Comparison of ENCODE assay signal across 28 mouse cellular contexts in the genomic region with DNA sequence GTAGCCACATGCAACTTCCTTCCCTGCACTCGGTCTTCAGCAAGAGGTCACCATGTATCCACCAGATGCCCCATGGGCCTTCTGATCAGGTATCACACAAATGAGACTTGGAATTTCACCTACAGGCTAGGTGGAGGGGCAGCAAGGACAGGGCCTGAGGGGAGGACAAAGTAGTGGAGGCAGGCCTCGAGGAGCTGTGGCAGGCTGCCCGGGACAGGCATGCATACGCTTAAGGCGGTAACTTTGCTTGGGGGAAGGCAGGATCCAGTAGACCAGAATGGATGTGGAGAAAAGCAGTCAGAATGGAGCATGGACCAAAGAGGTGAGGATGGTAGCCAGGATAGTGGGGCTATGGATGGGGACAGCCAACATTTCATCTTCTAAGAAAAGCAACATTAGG. TPM values are rescaled to one million over a fixed set of nuclear protein-coding genes. Genes with fewer than 3 reads are reported as not detected.
DNase-seq lines count a peak whose midpoint lies in the region; ATAC-seq lines count a peak whose summit lies in the region.
"Had no signal": no experiment of that assay in that cellular context is flagged by ENCODE, and none has a peak within 500 bp of the region (broad histone marks: within the 10 kb centered on the region; RNA-seq: fewer than 3 reads in every experiment).

No protein-coding gene starts in this region.

- H3K4me3 ChIP-seq in heart, embryonic 10.5 days, result no peak overlapping the region
- H3K4me3 ChIP-seq in heart, embryonic 11.5 days (ENCODE audit: low read depth, low read length), result no peak overlapping the region
- H3K4me3 ChIP-seq in kidney, embryonic 16.5 days (ENCODE audit: low read length), result no peak overlapping the region
- H3K4me3 ChIP-seq in megakaryocyte, embryonic 14.5 days (replicated peaks), result peak overlapping the region; percentile 54
- no peak overlapping the region for H3K4me3 ChIP-seq in stomach, embryonic 16.5 days (replicated peaks; ENCODE audit: low read length)
- no peak overlapping the region for H3K4me3 ChIP-seq in forebrain, embryonic 12.5 days (replicated peaks)
- H3K4me3 ChIP-seq: gastrocnemius, adult 2 months; left cerebral cortex, adult 2 months; liver, embryonic 15.5 days; myocyte; stomach, embryonic 15.5 days had no signal

- no peak overlapping the region for H3K4me2 ChIP-seq in heart, embryonic 11.5 days
- no peak overlapping the region for H3K4me2 ChIP-seq in kidney, embryonic 16.5 days (replicated peaks; ENCODE audit: low read depth, low read length)
- no peak overlapping the region for H3K4me2 ChIP-seq in stomach, embryonic 16.5 days (ENCODE audit: low read depth, low read length)
- no peak overlapping the region for H3K4me2 ChIP-seq in forebrain, embryonic 12.5 days
- H3K4me2 ChIP-seq: liver, embryonic 15.5 days; stomach, embryonic 15.5 days had no signal

- H3K36me3 ChIP-seq in heart, embryonic 10.5 days, result peaks cover 8% of the 10 kb centered on the region
- H3K36me3 ChIP-seq in heart, embryonic 11.5 days (ENCODE audit: control insufficient read depth, insufficient read depth, low read length), result no peaks in the 10 kb centered on the region
- H3K36me3 ChIP-seq in kidney, embryonic 16.5 days (ENCODE audit: insufficient read depth, low read length), result peaks cover 6% of the 10 kb centered on the region; the same call in 1 of the 2 replicates
- H3K36me3 ChIP-seq in megakaryocyte, embryonic 14.5 days (replicated peaks; ENCODE audit: low read length), result peaks cover 18% of the 10 kb centered on the region
- H3K36me3 ChIP-seq in stomach, embryonic 16.5 days (ENCODE audit: control insufficient read depth, insufficient read depth, low read length), result no peaks in the 10 kb centered on the region
- peaks cover 4% of the 10 kb centered on the region; the same call in 1 of the 2 replicates for H3K36me3 ChIP-seq in forebrain, embryonic 12.5 days (replicated peaks)
- H3K36me3 ChIP-seq: stomach, embryonic 15.5 days had no signal

- WGBS in heart, embryonic 10.5 days, result 83% methylated on average over 5 of the region's 5 CpGs
- WGBS in heart, embryonic 11.5 days (ENCODE audit: insufficient replicate concordance), result 81% methylated on average over 5 of the region's 5 CpGs
- WGBS in kidney, embryonic 16.5 days, result 64% methylated on average over 5 of the region's 5 CpGs
- 65% methylated on average over 5 of the region's 5 CpGs for WGBS in stomach, embryonic 16.5 days
- 71% methylated on average over 5 of the region's 5 CpGs for WGBS in forebrain, embryonic 12.5 days

- no peaks in the 10 kb centered on the region for H3K9me3 ChIP-seq in heart, embryonic 10.5 days
- no peaks in the 10 kb centered on the region for H3K9me3 ChIP-seq in heart, embryonic 11.5 days (replicated peaks; ENCODE audit: control insufficient read depth, low read length)
- H3K9me3 ChIP-seq in kidney, embryonic 16.5 days (ENCODE audit: low read length), result no peaks in the 10 kb centered on the region
- H3K9me3 ChIP-seq in megakaryocyte, embryonic 14.5 days, result peaks cover 3% of the 10 kb centered on the region; the same call in 1 of the 2 replicates
- H3K9me3 ChIP-seq in stomach, embryonic 16.5 days (replicated peaks; ENCODE audit: control insufficient read depth, low read length), result no peaks in the 10 kb centered on the region
- no peaks in the 10 kb centered on the region for H3K9me3 ChIP-seq in forebrain, embryonic 12.5 days
- H3K9me3 ChIP-seq: liver, embryonic 15.5 days; stomach, embryonic 15.5 days had no signal

- peak overlapping the region; percentile 43; the same call in 1 of the 2 replicates for H3K27ac ChIP-seq in heart, embryonic 10.5 days
- no peak overlapping the region for H3K27ac ChIP-seq in heart, embryonic 11.5 days (ENCODE audit: low read depth, low read length)
- H3K27ac ChIP-seq in kidney, embryonic 16.5 days (ENCODE audit: low read length), result 0 out of 2 replicates have a peak overlapping the region, but pooled peaks have one; percentile 17
- peak overlapping the region; percentile 43; the same call in 1 of the 2 replicates for H3K27ac ChIP-seq in stomach, embryonic 16.5 days (ENCODE audit: low read length)
- no peak overlapping the region for H3K27ac ChIP-seq in forebrain, embryonic 12.5 days
- H3K27ac ChIP-seq: gastrocnemius, adult 2 months; left cerebral cortex, adult 2 months; macrophage had no signal

- DNase-seq in heart, embryonic 10.5 days (ENCODE audit: low spot score), result no peak
- DNase-seq in kidney, adult 18-20 months, result no peak
- DNase-seq: adrenal gland, postnatal 36 days; cerebellum, adult 18-20 months; cerebellum, postnatal 25 days; gastrocnemius, adult 2 months; layer of hippocampus, adult 9-11 months; midbrain, embryonic 14.5 days; right cerebral cortex, postnatal 25 days had no signal

- H3K9ac ChIP-seq in heart, embryonic 11.5 days (ENCODE audit: low read depth, low read length), result no peak overlapping the region
- H3K9ac ChIP-seq in kidney, embryonic 16.5 days (replicated peaks; ENCODE audit: low read length), result no peak overlapping the region
- 0 out of 2 replicates have a peak overlapping the region, but pooled peaks have one; percentile 23 for H3K9ac ChIP-seq in stomach, embryonic 16.5 days (ENCODE audit: low read length)
- no peak overlapping the region for H3K9ac ChIP-seq in forebrain, embryonic 12.5 days
- H3K9ac ChIP-seq: stomach, embryonic 15.5 days had no signal

- no peaks in the 10 kb centered on the region for H3K27me3 ChIP-seq in heart, embryonic 10.5 days (ENCODE audit: insufficient read depth, poor library complexity, severe bottlenecking)
- no peaks in the 10 kb centered on the region for H3K27me3 ChIP-seq in heart, embryonic 11.5 days (ENCODE audit: control insufficient read depth, insufficient read depth, low read length)
- H3K27me3 ChIP-seq in kidney, embryonic 16.5 days (ENCODE audit: insufficient read depth, low read length), result no peaks in the 10 kb centered on the region
- H3K27me3 ChIP-seq in megakaryocyte, embryonic 14.5 days (replicated peaks), result no peaks in the 10 kb centered on the region
- H3K27me3 ChIP-seq in stomach, embryonic 16.5 days (ENCODE audit: control insufficient read depth, insufficient read depth, low read length), result no peaks in the 10 kb centered on the region
- H3K27me3 ChIP-seq in forebrain, embryonic 12.5 days, result no peaks in the 10 kb centered on the region
- H3K27me3 ChIP-seq: liver, embryonic 15.5 days; stomach, embryonic 15.5 days had no signal

- ATAC-seq in heart, embryonic 11.5 days (replicated peaks; ENCODE audit: insufficient number of reproducible peaks, low FRiP score, low TSS enrichment), result no peak
- ATAC-seq in kidney, embryonic 16.5 days (ENCODE audit: low FRiP score, low TSS enrichment), result no peak
- ATAC-seq in megakaryocyte, adult 5-6 weeks (ENCODE audit: poor library complexity, severe bottlenecking), result no peak
- ATAC-seq in stomach, embryonic 16.5 days (ENCODE audit: insufficient read depth, low FRiP score), result no peak
- ATAC-seq in forebrain, embryonic 12.5 days (ENCODE audit: low FRiP score), result no peak
- ATAC-seq: inflammation-experienced regulatory T-cells, adult 6 months had no signal

- H3K4me1 ChIP-seq in heart, embryonic 10.5 days, result peaks cover 83% of the 10 kb centered on the region
- H3K4me1 ChIP-seq in heart, embryonic 11.5 days (ENCODE audit: control insufficient read depth, insufficient read depth, low read length), result peaks cover 64% of the 10 kb centered on the region
- H3K4me1 ChIP-seq in kidney, embryonic 16.5 days (ENCODE audit: insufficient read depth, low read length), result peaks cover 84% of the 10 kb centered on the region
- H3K4me1 ChIP-seq in megakaryocyte, embryonic 14.5 days, result peaks cover 98% of the 10 kb centered on the region
- H3K4me1 ChIP-seq in stomach, embryonic 16.5 days (ENCODE audit: control insufficient read depth, insufficient read depth, low read length), result peaks cover 70% of the 10 kb centered on the region
- H3K4me1 ChIP-seq in forebrain, embryonic 12.5 days, result peaks cover 22% of the 10 kb centered on the region

RNA-seq across cellular contexts. Expression of gene Samd4b, which starts 18.1 kb away (rescaled TPM):
- polyA plus RNA-seq in heart, embryonic 10.5 days (2016; fragmentation: Nextera tagmentation; extraction: Ambion mirVana), result 24.5 and 29.7 TPM in 2 replicates
- polyA plus RNA-seq in heart, embryonic 11.5 days (2014; fragmentation: Nextera tagmentation; extraction: Ambion mirVana), result 22.2 and 22.8 TPM in 2 replicates
- polyA plus RNA-seq in kidney, embryonic 16.5 days (2015; fragmentation: Nextera tagmentation; extraction: Ambion mirVana), result 16.7 and 20.7 TPM in 2 replicates
- polyA plus RNA-seq in megakaryocyte, embryonic 14.5 days (2012; ENCODE audit: insufficient read depth, low replicate concordance), result 125 and 217 TPM in 2 replicates
- total RNA-seq in megakaryocyte, adult 5-6 weeks (2015), result 30.2 and 35.4 TPM in 2 replicates
- 6.1 and 7.1 TPM in 2 replicates for total RNA-seq in megakaryocyte, adult 5-6 weeks (2017)
- 10.9 and 11.2 TPM in 2 replicates for polyA plus RNA-seq in stomach, embryonic 16.5 days (2015; fragmentation: Nextera tagmentation; extraction: Ambion mirVana)
- 35.6 and 37.6 TPM in 2 replicates for polyA plus RNA-seq in forebrain, embryonic 12.5 days (2016; fragmentation: Nextera tagmentation; extraction: Ambion mirVana)

RNA-seq across cellular contexts. Expression of gene Pak4, which starts 18.2 kb away (rescaled TPM):
- 47.2 and 53.0 TPM in 2 replicates for polyA plus RNA-seq in heart, embryonic 10.5 days (2016; fragmentation: Nextera tagmentation; extraction: Ambion mirVana)
- 25.4 and 27.6 TPM in 2 replicates for polyA plus RNA-seq in heart, embryonic 11.5 days (2014; fragmentation: Nextera tagmentation; extraction: Ambion mirVana)
- 78.4 and 79.6 TPM in 2 replicates for polyA plus RNA-seq in kidney, embryonic 16.5 days (2015; fragmentation: Nextera tagmentation; extraction: Ambion mirVana)
- 17.3 and 20.8 TPM in 2 replicates for polyA plus RNA-seq in megakaryocyte, embryonic 14.5 days (2012; ENCODE audit: insufficient read depth, low replicate concordance)
- 10.0 and 12.8 TPM in 2 replicates for total RNA-seq in megakaryocyte, adult 5-6 weeks (2015)
- total RNA-seq in megakaryocyte, adult 5-6 weeks (2017), result 9.9 and 11.7 TPM in 2 replicates
- polyA plus RNA-seq in stomach, embryonic 16.5 days (2015; fragmentation: Nextera tagmentation; extraction: Ambion mirVana), result 54.8 and 64.4 TPM in 2 replicates
- polyA plus RNA-seq in forebrain, embryonic 12.5 days (2016; fragmentation: Nextera tagmentation; extraction: Ambion mirVana), result 41.0 and 43.9 TPM in 2 replicates

RNA-seq across cellular contexts. Expression of gene Nccrp1, which starts 32.8 kb away (rescaled TPM):
- polyA plus RNA-seq in heart, embryonic 10.5 days (2016; fragmentation: Nextera tagmentation; extraction: Ambion mirVana), result not detected in 2 replicates
- polyA plus RNA-seq in heart, embryonic 11.5 days (2014; fragmentation: Nextera tagmentation; extraction: Ambion mirVana), result not detected in 2 replicates
- 0.18 TPM in 1 of 2 replicates, not detected in the other for polyA plus RNA-seq in kidney, embryonic 16.5 days (2015; fragmentation: Nextera tagmentation; extraction: Ambion mirVana)
- polyA plus RNA-seq in megakaryocyte, embryonic 14.5 days (2012; ENCODE audit: insufficient read depth, low replicate concordance), result 0.28 TPM in 1 of 2 replicates, not detected in the other
- total RNA-seq in megakaryocyte, adult 5-6 weeks (2015), result 1.4 and 2.2 TPM in 2 replicates
- total RNA-seq in megakaryocyte, adult 5-6 weeks (2017), result 0.26 TPM in 1 of 2 replicates, not detected in the other
- 19.7 and 34.8 TPM in 2 replicates for polyA plus RNA-seq in stomach, embryonic 16.5 days (2015; fragmentation: Nextera tagmentation; extraction: Ambion mirVana)
- polyA plus RNA-seq in forebrain, embryonic 12.5 days (2016; fragmentation: Nextera tagmentation; extraction: Ambion mirVana), result not detected in 2 replicates
- total RNA-seq: gastrocnemius, adult 2 months; hematopoietic stem cell, adult 5-6 weeks had no signal
- polyA plus RNA-seq: forebrain, embryonic 11.5 days; heart, embryonic 16.5 days; limb, embryonic 11.5 days; liver, embryonic 15.5 days; macrophage had no signal

RNA-seq across cellular contexts. Expression of gene Sycn, which starts 39.1 kb away (rescaled TPM):
- polyA plus RNA-seq in heart, embryonic 10.5 days (2016; fragmentation: Nextera tagmentation; extraction: Ambion mirVana), result not detected in 2 replicates
- polyA plus RNA-seq in heart, embryonic 11.5 days (2014; fragmentation: Nextera tagmentation; extraction: Ambion mirVana), result not detected in 2 replicates
- polyA plus RNA-seq in kidney, embryonic 16.5 days (2015; fragmentation: Nextera tagmentation; extraction: Ambion mirVana), result not detected in 2 replicates
- polyA plus RNA-seq in megakaryocyte, embryonic 14.5 days (2012; ENCODE audit: insufficient read depth, low replicate concordance), result not detected in 2 replicates
- total RNA-seq in megakaryocyte, adult 5-6 weeks (2015), result not detected in 2 replicates
- not detected in 2 replicates for total RNA-seq in megakaryocyte, adult 5-6 weeks (2017)
- 124 and 215 TPM in 2 replicates for polyA plus RNA-seq in stomach, embryonic 16.5 days (2015; fragmentation: Nextera tagmentation; extraction: Ambion mirVana)
- polyA plus RNA-seq in forebrain, embryonic 12.5 days (2016; fragmentation: Nextera tagmentation; extraction: Ambion mirVana), result not detected in 2 replicates
- total RNA-seq: adrenal gland, postnatal 36 days; gastrocnemius, adult 2 months; hematopoietic stem cell, adult 5-6 weeks; left cerebral cortex, adult 2 months; neutrophil, adult 5-6 weeks had no signal
- polyA plus RNA-seq: forebrain, embryonic 11.5 days; heart, embryonic 16.5 days; inflammation-experienced regulatory T-cells, adult 6 months; limb, embryonic 11.5 days; liver, embryonic 15.5 days; macrophage; midbrain, embryonic 14.5 days; myocyte had no signal

RNA-seq across cellular contexts. Expression of gene Acp7, which starts 51.3 kb away (rescaled TPM):
- polyA plus RNA-seq in heart, embryonic 10.5 days (2016; fragmentation: Nextera tagmentation; extraction: Ambion mirVana), result 0.34 TPM in 1 of 2 replicates, not detected in the other
- 0.17 TPM in 1 of 2 replicates, not detected in the other for polyA plus RNA-seq in heart, embryonic 11.5 days (2014; fragmentation: Nextera tagmentation; extraction: Ambion mirVana)
- polyA plus RNA-seq in kidney, embryonic 16.5 days (2015; fragmentation: Nextera tagmentation; extraction: Ambion mirVana), result not detected in 2 replicates
- polyA plus RNA-seq in megakaryocyte, embryonic 14.5 days (2012; ENCODE audit: insufficient read depth, low replicate concordance), result not detected in 2 replicates
- not detected in 2 replicates for total RNA-seq in megakaryocyte, adult 5-6 weeks (2015)
- not detected in 2 replicates for total RNA-seq in megakaryocyte, adult 5-6 weeks (2017)
- polyA plus RNA-seq in stomach, embryonic 16.5 days (2015; fragmentation: Nextera tagmentation; extraction: Ambion mirVana), result 0.16 TPM in 1 of 2 replicates, not detected in the other
- polyA plus RNA-seq in forebrain, embryonic 12.5 days (2016; fragmentation: Nextera tagmentation; extraction: Ambion mirVana), result not detected in 2 replicates
- total RNA-seq: adrenal gland, postnatal 36 days; gastrocnemius, adult 2 months; hematopoietic stem cell, adult 5-6 weeks; neutrophil, adult 5-6 weeks had no signal
- polyA plus RNA-seq: forebrain, embryonic 11.5 days; gonadal fat pad, adult 2 months; heart, embryonic 16.5 days; inflammation-experienced regulatory T-cells, adult 6 months; limb, embryonic 11.5 days; liver, embryonic 15.5 days; macrophage; midbrain, embryonic 14.5 days; myocyte; spleen, adult 2 months had no signal

Comparison
In these comparisons a context has a peak if more than half of its experiments do, and no peak if none do; other contexts are left out.
1. H3K27ac ChIP-seq: peak in heart, embryonic 10.5 days (single experiment), kidney, embryonic 16.5 days (single experiment) and stomach, embryonic 16.5 days (single experiment); none in heart, embryonic 11.5 days (single experiment) and forebrain, embryonic 12.5 days (single experiment).
2. RNA of gene Nccrp1, which starts 32.8 kb away (polyA plus RNA-seq): 19.7 to 34.8 TPM in stomach, embryonic 16.5 days; 0.28 TPM in megakaryocyte, embryonic 14.5 days, 0.18 TPM in kidney, embryonic 16.5 days, not detected in heart, embryonic 10.5 days, not detected in heart, embryonic 11.5 days and not detected in forebrain, embryonic 12.5 days; every median in the first group is over 10 times any median in the second.